8 mouse cellular contexts compared by ENCODE assay signal in genomic region chr9:54501453-54502110, GRCm38 (mm10). TPM values are rescaled to one million over a fixed set of nuclear protein-coding genes. Genes with fewer than 3 reads are reported as not detected.
DNase-seq lines count a peak whose midpoint lies in the region; ATAC-seq and TF ChIP-seq lines count a peak whose summit lies in the region.

Dmxl2 (minus strand) TSS chr9:54501626.

- H3K4me2 ChIP-seq in forebrain, embryonic 16.5 days (ENCODE audit: low read length) = peak within 1 kb of the TSS; percentile 74
- peak within 1 kb of the TSS; percentile 98 for H3K4me2 ChIP-seq in lung, embryonic 14.5 days

- H3K27me3 ChIP-seq in forebrain, embryonic 16.5 days (replicated peaks; ENCODE audit: control insufficient read depth, insufficient read depth, low read length) = no peaks in the 10 kb centered on the region
- peaks cover 22% of the 10 kb centered on the region; the same call in 1 of the 2 replicates for H3K27me3 ChIP-seq in lung, embryonic 14.5 days (ENCODE audit: insufficient read depth, low read length)
- H3K27me3 ChIP-seq in thymus, adult 2 months (ENCODE audit: control insufficient read depth, insufficient read depth, low read length) = peaks cover 5% of the 10 kb centered on the region

- under 1% methylated on average over 92 of the region's 99 CpGs for WGBS in forebrain, embryonic 16.5 days
- under 1% methylated on average over 95 of the region's 99 CpGs for WGBS in lung, embryonic 14.5 days
- 6% methylated on average over 99 of the region's 99 CpGs for WGBS in thymus, adult 2 months

- no peaks in the 10 kb centered on the region; the same call in 1 of the 2 replicates for H3K36me3 ChIP-seq in ES-E14 (ENCODE audit: control insufficient read depth, insufficient read depth, low read length, poor library complexity, severe bottlenecking)
- H3K36me3 ChIP-seq in forebrain, embryonic 16.5 days (ENCODE audit: control insufficient read depth, insufficient read depth) = no peaks in the 10 kb centered on the region
- no peaks in the 10 kb centered on the region for H3K36me3 ChIP-seq in lung, embryonic 14.5 days (ENCODE audit: insufficient read depth)
- no peaks in the 10 kb centered on the region for H3K36me3 ChIP-seq in thymus, adult 2 months (ENCODE audit: control insufficient read depth, insufficient read depth, low read length)

- H3K27ac ChIP-seq in ES-E14 (ENCODE audit: insufficient read depth, low read depth, low read length, poor library complexity, severe bottlenecking) = peak within 1 kb of the TSS; percentile 76; the same call in 1 of the 2 replicates
- H3K27ac ChIP-seq in forebrain, embryonic 16.5 days (ENCODE audit: low read length) = peak within 1 kb of the TSS; percentile 88
- H3K27ac ChIP-seq in lung, embryonic 14.5 days (ENCODE audit: low read depth) = no peak within 1 kb of the TSS
- H3K27ac ChIP-seq in thymus, adult 2 months (ENCODE audit: control insufficient read depth, insufficient read depth, low read length) = no peak within 1 kb of the TSS

- peak within 1 kb of the TSS; percentile 85 for H3K9ac ChIP-seq in ES-E14 (ENCODE audit: insufficient read depth, low read depth, low read length, poor library complexity, severe bottlenecking)
- H3K9ac ChIP-seq in forebrain, embryonic 16.5 days (replicated peaks; ENCODE audit: low read depth, low read length) = peak within 1 kb of the TSS; percentile 91
- H3K9ac ChIP-seq in lung, embryonic 14.5 days = peak within 1 kb of the TSS; percentile 62

- ATAC-seq in cerebellum, adult (ENCODE audit: insufficient number of reproducible peaks, low FRiP score, low TSS enrichment) = peak; percentile 88
- peak; percentile 94 for ATAC-seq in forebrain, embryonic 16.5 days
- peak; percentile 94 for ATAC-seq in lung, embryonic 14.5 days (ENCODE audit: insufficient read depth)
- ATAC-seq in neutrophil, adult 5-6 weeks (ENCODE audit: extremely low read depth, insufficient number of reproducible peaks, low FRiP score, poor library complexity, severe bottlenecking) = peak; percentile 75

- peak; percentile 83 for DNase-seq in ES-E14 (ENCODE audit: low read depth, low spot score)
- peak; percentile 87 to 89 for DNase-seq in heart, postnatal 36 days
- peak; percentile 78 to 80 for DNase-seq in layer of hippocampus, adult 8-10 months (ENCODE audit: low spot score in 2 of 2)
- DNase-seq in lung, embryonic 14.5 days = peak; percentile 95
- peak; percentile 23 for DNase-seq in thymus, adult 2 months

- peak within 1 kb of the TSS; percentile 88 to 90 for H3K4me3 ChIP-seq in ES-E14 (ENCODE audit: insufficient read depth in 1 of 2, low read depth in 1 of 2, low read length in 2 of 2, poor library complexity in 1 of 2, severe bottlenecking in 1 of 2)
- H3K4me3 ChIP-seq in forebrain, embryonic 16.5 days (replicated peaks; ENCODE audit: low read length) = peak within 1 kb of the TSS; percentile 81
- peak within 1 kb of the TSS; percentile 65 for H3K4me3 ChIP-seq in lung, embryonic 14.5 days (ENCODE audit: low read depth, low read length)
- peak within 1 kb of the TSS; percentile 20 for H3K4me3 ChIP-seq in thymus, adult 2 months (ENCODE audit: control insufficient read depth, insufficient read depth, low read length)

- no peak for TF ChIP-seq CTCF in lung, embryonic 14.5 days (IDR thresholded peaks at IDR 0.05; ENCODE audit: low read depth)
- no peak for TF ChIP-seq CTCF in thymus, adult 2 months (IDR thresholded peaks at IDR 0.05; ENCODE audit: borderline replicate concordance, control insufficient read depth, extremely low read depth, insufficient read depth, low read length, poor library complexity)

- intact Hi-C loops in heart, postnatal 36 days (cut with DNase I) = loop anchor here (2.0 to 10.0 kb wide), 3 partner anchors 57 to 643 kb away; partner anchors contain the start of genes Idh3a and Ube2q2

- no peak for TF ChIP-seq POLR2A in thymus, adult 2 months (IDR thresholded peaks at IDR 0.05; ENCODE audit: control insufficient read depth, extremely low read depth, insufficient read depth, low read length, poor library complexity)

- in situ Hi-C loops in ES-E14 (cut with MboI; ENCODE audit: low sequenced_read_pairs in 2 of 2, unreplicated experiment in 2 of 2) = no loop called here

- H3K9me3 ChIP-seq in ES-E14 (ENCODE audit: control insufficient read depth, insufficient read depth, low read depth, low read length) = no peaks in the 10 kb centered on the region
- H3K9me3 ChIP-seq in forebrain, embryonic 16.5 days (ENCODE audit: control insufficient read depth, low read length) = no peaks in the 10 kb centered on the region
- H3K9me3 ChIP-seq in lung, embryonic 14.5 days (ENCODE audit: low read depth, low read length) = no peaks in the 10 kb centered on the region

- no peaks in the 10 kb centered on the region for H3K4me1 ChIP-seq in ES-E14 (ENCODE audit: control insufficient read depth in 2 of 2, insufficient read depth in 2 of 2, low read length in 2 of 2, poor library complexity in 1 of 2)
- H3K4me1 ChIP-seq in forebrain, embryonic 16.5 days (replicated peaks; ENCODE audit: control insufficient read depth, insufficient read depth, low read length) = peaks cover 24% of the 10 kb centered on the region
- no peaks in the 10 kb centered on the region for H3K4me1 ChIP-seq in lung, embryonic 14.5 days (ENCODE audit: insufficient read depth)
- H3K4me1 ChIP-seq in thymus, adult 2 months (replicated peaks; ENCODE audit: control insufficient read depth, insufficient read depth, low read length) = 0 out of 2 replicates have a peak, but pooled peaks cover 2% of the 10 kb centered on the region

TF ChIP-seq in ES-E14, 5 proteins besides CTCF, POLR2A, EP300 and RAD21:
- no peak for TF ChIP-seq ZNF384 (IDR thresholded peaks at IDR 0.05; ENCODE audit: low read depth, low read length)
- TF ChIP-seq CHD2 (IDR thresholded peaks at IDR 0.05; ENCODE audit: low read depth, low read length) = no peak
- no peak for TF ChIP-seq MAFK (IDR thresholded peaks at IDR 0.05; ENCODE audit: insufficient read depth, low read depth, low read length)
- 0 out of 2 replicates have a peak, but pooled peaks have one; percentile 7 for TF ChIP-seq HCFC1 (IDR thresholded peaks at IDR 0.05; ENCODE audit: borderline replicate concordance, insufficient read depth, low read length)
- TF ChIP-seq ZC3H11A (IDR thresholded peaks at IDR 0.05; ENCODE audit: borderline replicate concordance, low read depth, low read length) = no peak

RNA-seq across cellular contexts. Expression of gene Dmxl2, which starts in this region (rescaled TPM):
- total RNA-seq in ES-E14 (2012; rRNA removed) = 11.6 and 13.5 TPM in 2 replicates
- polyA plus RNA-seq in forebrain, embryonic 16.5 days (2015; fragmentation: Nextera tagmentation; extraction: Ambion mirVana) = 57.0 and 60.6 TPM in 2 replicates
- 10 to 100 TPM; 22.3 to 25.6 TPM for total RNA-seq in heart, postnatal 36 days (2021)
- 100 to 1,000 TPM; 184 to 220 (median 198) TPM for total RNA-seq in layer of hippocampus, adult 8-10 months (2022)
- 4.3 and 4.6 TPM in 2 replicates for polyA plus RNA-seq in lung, embryonic 14.5 days (2014; fragmentation: Nextera tagmentation; extraction: Ambion mirVana)
- 117 and 119 TPM in 2 replicates for total RNA-seq in neutrophil, adult 5-6 weeks (2017)
- 0.89 and 1.0 TPM in 2 replicates for polyA plus RNA-seq in thymus, adult 2 months (2012; rRNA removed)

Comparison
In these comparisons a context has a peak if more than half of its experiments do, and no peak if none do; other contexts are left out.
1. RNA of gene Dmxl2 (polyA plus RNA-seq): 57.0 to 60.6 TPM in forebrain, embryonic 16.5 days; 4.3 to 4.6 TPM in lung, embryonic 14.5 days and 0.89 to 1.0 TPM in thymus, adult 2 months; every median in the first group is over 10 times any median in the second.
2. DNase-seq: peak in every context shown above with its lines; median percentile 95 in lung, embryonic 14.5 days; 88 in heart, postnatal 36 days; 83 in ES-E14; 79 in layer of hippocampus, adult 8-10 months; 23 in thymus, adult 2 months.
3. H3K27ac ChIP-seq: peak in ES-E14 (single experiment) and forebrain, embryonic 16.5 days (single experiment); none in lung, embryonic 14.5 days (single experiment) and thymus, adult 2 months (single experiment).
4. H3K4me3 ChIP-seq: peak in every context shown above with its lines; median percentile 89 in ES-E14; 81 in forebrain, embryonic 16.5 days; 65 in lung, embryonic 14.5 days; 20 in thymus, adult 2 months.
5. Peak in every context shown above with its lines, with median percentiles within 50 percentile points of each other: H3K9ac ChIP-seq and ATAC-seq.